Mouse (Mus musculus) bone marrow macrophage, adult 2 months (primary cell): ENCODE measurements around the gene Eva1a.

Source experiments
- CTCF ChIP-seq: IDR thresholded peaks from 2 replicates; pipeline ENCODE4 v1.5.1; 2012; ENCODE audit warnings: low read depth, mild to moderate bottlenecking, low read length, moderate library complexity
- POLR2A ChIP-seq: IDR thresholded peaks from 2 replicates; pipeline ENCODE4 v1.6.1; 2012; ENCODE audit warnings: mild to moderate bottlenecking, low read depth, low read length, borderline replicate concordance

GRCm38 (mm10) chr6:82111111-82111510 lies 70.3 kb downstream of the Eva1a start:
- TF ChIP-seq POLR2A (no peak), CTCF (no peak)
